Mouse (Mus musculus) 3T3-L1 (cell line): ENCODE measurements at regions not wholly inside any gene's neighbourhood (a gene's known extent, or its start where the extent isn't known, plus 50 kb on each side); places are given as distances from the start of the nearest gene placed in this dataset.
"Not testable (repeated sequence)": the region's sequence is repeated elsewhere in the genome, so short reads cannot be mapped to it uniquely, and the experiment has no call there.

Experiments used
- DNase-seq: peaks from one replicate; pipeline ENCODE4 v3.0.0-alpha.2; 2015; ENCODE audit warnings: low read depth, low spot score

GRCm38 (mm10) chr2:109791921-109792320 lies 98.7 kb upstream of the Lin7c start:
- not testable (repeated sequence) for DNase-seq

- no peak for DNase-seq
These were observed 73.7 kb upstream of the Lin7c start for GRCm38 (mm10) chr2:109816993-109817392.

- no peak for DNase-seq
These were observed 70.3 kb upstream of the Lin7c start for GRCm38 (mm10) chr2:109820357-109820756.

GRCm38 (mm10) chr2:109820869-109821268 lies 69.8 kb upstream of the Lin7c start:
- DNase-seq: no peak

GRCm38 (mm10) chr2:109822993-109823830 lies 67.4 kb upstream of the Lin7c start:
- peak; percentile 31 for DNase-seq

GRCm38 (mm10) chr2:109840258-109840657 lies 50.4 kb upstream of the Lin7c start:
- DNase-seq: peak; percentile 91
